Comparison of ENCODE assay signal across 10 mouse cellular contexts in the genomic region with DNA sequence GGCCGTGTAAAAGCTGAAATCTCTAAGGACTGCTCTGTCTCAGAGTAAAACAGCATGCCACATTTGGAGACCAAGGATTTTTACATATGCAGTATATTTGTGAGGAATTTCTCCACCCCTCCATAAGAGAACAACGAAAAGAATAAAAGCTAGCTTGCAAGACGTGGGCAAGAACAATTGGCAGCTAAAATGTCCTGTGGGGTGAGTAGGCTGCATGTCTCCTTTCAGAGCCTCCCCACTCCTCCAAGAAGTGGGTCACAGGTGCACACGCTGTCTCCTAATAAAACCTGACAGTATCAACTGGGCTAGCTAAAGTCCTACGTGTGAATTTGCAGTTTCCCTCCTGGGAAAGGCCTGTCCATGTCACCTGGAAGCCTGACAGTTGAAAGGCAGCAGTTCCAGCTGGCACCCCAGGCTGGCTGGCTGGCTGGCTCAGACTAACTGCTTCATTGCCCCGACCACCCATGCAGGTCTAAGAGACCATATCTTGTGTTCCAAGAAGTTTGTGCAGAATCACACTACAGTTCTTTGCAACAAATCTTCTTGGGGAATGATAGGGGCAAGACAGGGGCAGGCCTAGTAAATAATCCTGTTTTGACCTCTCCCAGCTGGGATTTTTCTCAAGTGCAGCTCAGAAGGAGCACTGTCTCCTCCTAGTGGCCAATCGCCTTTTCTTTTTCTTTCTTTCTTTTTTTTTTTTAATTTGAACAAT. TPM values are rescaled to one million over a fixed set of nuclear protein-coding genes. Genes with fewer than 3 reads are reported as not detected.
A peak's percentile ranks its signal among the peaks of the same experiment; 100 is the strongest.
DNase-seq lines count a peak whose midpoint lies in the region; ATAC-seq lines count a peak whose summit lies in the region.
"Had no signal": no experiment of that assay in that cellular context is flagged by ENCODE, and none has a peak within 500 bp of the region (broad histone marks: within the 10 kb centered on the region; RNA-seq: fewer than 3 reads in every experiment).

No protein-coding gene starts in this region.

- no peaks in the 10 kb centered on the region for H3K9me3 ChIP-seq in heart, embryonic 11.5 days (replicated peaks; ENCODE audit: control insufficient read depth, low read length)
- H3K9me3 ChIP-seq: neural tube, embryonic 13.5 days had no signal

- DNase-seq in heart, adult 18-20 months = peak; percentile 25 to 26
- DNase-seq in right cerebral cortex, adult 2 months (ENCODE audit: low spot score in 2 of 2) = peak; percentile 21 to 22
- DNase-seq in right cerebral cortex, postnatal 25 days = no peak
- peak; percentile 21 for DNase-seq in forelimb bud, embryonic 11.5 days (ENCODE audit: low read depth, low spot score)
- peak; percentile 36 for DNase-seq in retina, postnatal 7 days (ENCODE audit: low read depth, low spot score)
- DNase-seq in layer of hippocampus, adult 9-11 months = no peak
- DNase-seq in c-Kit-positive CD71-positive TER-119-positive erythroid progenitor cells, embryonic 14.5 days (ENCODE audit: low spot score) = no peak
- DNase-seq: gastrocnemius, postnatal 14 days had no signal

- no peak overlapping the region for H3K4me3 ChIP-seq in heart, embryonic 11.5 days (ENCODE audit: low read depth, low read length)
- H3K4me3 ChIP-seq: neural tube, embryonic 13.5 days had no signal

- WGBS in heart, embryonic 11.5 days (ENCODE audit: insufficient replicate concordance) = 39% methylated on average over 7 of the region's 7 CpGs

- no peak overlapping the region for H3K4me2 ChIP-seq in heart, embryonic 11.5 days
- H3K4me2 ChIP-seq: neural tube, embryonic 13.5 days had no signal

- H3K27ac ChIP-seq in heart, embryonic 11.5 days (ENCODE audit: low read depth, low read length) = no peak overlapping the region
- H3K27ac ChIP-seq: neural tube, embryonic 13.5 days had no signal

- H3K27me3 ChIP-seq in heart, embryonic 11.5 days (ENCODE audit: control insufficient read depth, insufficient read depth, low read length) = no peaks in the 10 kb centered on the region
- H3K27me3 ChIP-seq: neural tube, embryonic 13.5 days had no signal

- H3K9ac ChIP-seq in heart, embryonic 11.5 days (ENCODE audit: low read depth, low read length) = no peak overlapping the region
- H3K9ac ChIP-seq: neural tube, embryonic 13.5 days had no signal

- no peak for ATAC-seq in heart, embryonic 11.5 days (replicated peaks; ENCODE audit: insufficient number of reproducible peaks, low FRiP score, low TSS enrichment)

- no peaks in the 10 kb centered on the region for H3K36me3 ChIP-seq in heart, embryonic 11.5 days (ENCODE audit: control insufficient read depth, insufficient read depth, low read length)
- H3K36me3 ChIP-seq: neural tube, embryonic 13.5 days had no signal

- peaks cover 3% of the 10 kb centered on the region; the same call in 1 of the 2 replicates for H3K4me1 ChIP-seq in heart, embryonic 11.5 days (ENCODE audit: control insufficient read depth, insufficient read depth, low read length)
- H3K4me1 ChIP-seq: neural tube, embryonic 13.5 days had no signal

RNA-seq across cellular contexts. Expression of a gene that starts 0.9 kb away (rescaled TPM):
- total RNA-seq in heart, adult 18-20 months (2021) = 10 to 100 TPM; 20.7 to 24.1 TPM
- polyA plus RNA-seq in heart, embryonic 11.5 days (2014; fragmentation: Nextera tagmentation; extraction: Ambion mirVana) = 14.4 and 15.4 TPM in 2 replicates

RNA-seq across cellular contexts. Expression of a gene that starts 32.4 kb away (rescaled TPM):
- 1 to 10 TPM; 1.9 TPM for total RNA-seq in heart, adult 18-20 months (2021)
- 8.9 and 9.0 TPM in 2 replicates for polyA plus RNA-seq in heart, embryonic 11.5 days (2014; fragmentation: Nextera tagmentation; extraction: Ambion mirVana)

Comparison
In these comparisons a context has a peak if more than half of its experiments do, and no peak if none do; other contexts are left out.
1. DNase-seq: peak in heart, adult 18-20 months (2 of 2), right cerebral cortex, adult 2 months (2 of 2), forelimb bud, embryonic 11.5 days (single experiment) and retina, postnatal 7 days (single experiment); none in right cerebral cortex, postnatal 25 days (single experiment), layer of hippocampus, adult 9-11 months (single experiment) and c-Kit-positive CD71-positive TER-119-positive erythroid progenitor cells, embryonic 14.5 days (single experiment).